Mouse (Mus musculus): Measurements from ENCODE around the gene Cherp. TPM values are rescaled to one million over a fixed set of nuclear protein-coding genes. Genes with fewer than 3 reads are reported as not detected.

Cherp gene
- total and polyA plus RNA-seq, 3 experiments: 21.1 to 106 (median 78.0) TPM

GRCm38 (mm10) chr8:72492622-72493081 lies 17.6 kb upstream of the Cherp start (continued):
- TF ChIP-seq ETS1 (IDR thresholded peaks at IDR 0.05; ENCODE audit: low read depth, low read length) (peak; percentile 79; the same call in 1 of the 2 replicates), ZC3H11A (IDR thresholded peaks at IDR 0.05; ENCODE audit: low read depth, low read length) (no peak; the same call in 1 of the 2 replicates), JUND (IDR thresholded peaks at IDR 0.05; ENCODE audit: low read depth, low read length) (no peak), CTCF (IDR thresholded peaks at IDR 0.05 in 2 of 3, conservative IDR thresholded peaks at IDR 0.05 in 1 of 3; ENCODE audit: control insufficient read depth in 1 of 3, insufficient read depth in 1 of 3, low read depth in 2 of 3, low read length in 3 of 3, poor library complexity in 1 of 3, severe bottlenecking in 1 of 3) (no peak), MAX (IDR thresholded peaks at IDR 0.05; ENCODE audit: low read length) (peak; percentile 77), GABPA (IDR thresholded peaks at IDR 0.05; ENCODE audit: low read depth, low read length) (no peak), POLR2AphosphoS5 (IDR thresholded peaks at IDR 0.05; ENCODE audit: borderline replicate concordance, low read depth, low read length) (no peak), MXI1 (IDR thresholded peaks at IDR 0.05; ENCODE audit: low read depth, low read length) (peak; percentile 90), MAFK (IDR thresholded peaks at IDR 0.05; ENCODE audit: borderline replicate concordance, low read depth, low read length) (no peak), POLR2AphosphoS2 (IDR thresholded peaks at IDR 0.05; ENCODE audit: low read length) (peak; percentile 83), ELF1 (IDR thresholded peaks at IDR 0.05; ENCODE audit: low read depth, low read length) (peak; percentile 90), SIN3A (IDR thresholded peaks at IDR 0.05; ENCODE audit: low read length) (peak; percentile 97), MYB (IDR thresholded peaks at IDR 0.05; ENCODE audit: low read depth, low read length) (no peak), ZNF384 (IDR thresholded peaks at IDR 0.05; ENCODE audit: low read depth, low read length) (no peak)

GRCm38 (mm10) chr8:72491680-72492621 lies 16.9 kb upstream of the Cherp start, which contains the start of gene Slc35e1:
Slc35e1 (minus strand) TSS chr8:72492614.
- peak; percentile 66 for DNase-seq (ENCODE audit: low read depth, low spot score)

More at GRCm38 (mm10) chr8:72491680-72492621, 16.9 kb upstream of the Cherp start, which contains the start of gene Slc35e1:
- peak within 1 kb of the TSS; percentile 83 to 88 for H3K4me3 ChIP-seq (ENCODE audit: control insufficient read depth in 1 of 2, insufficient read depth in 1 of 2, low read depth in 2 of 2, low read length in 2 of 2)
- H3K79me2 ChIP-seq (ENCODE audit: control insufficient read depth, insufficient read depth, low read length, poor library complexity): peaks cover 20% of the 10 kb centered on the region
- H3K36me3 ChIP-seq (ENCODE audit: control insufficient read depth in 1 of 2, insufficient read depth in 2 of 2, low read length in 2 of 2): peaks cover 1 to 9% of the 10 kb centered on the region in 2 experiments; a peak in 3 of 4 replicates
- no peaks in the 10 kb centered on the region for H3K27me3 ChIP-seq (ENCODE audit: control insufficient read depth in 1 of 2, insufficient read depth in 2 of 2, low read length in 2 of 2)
- H3K9ac ChIP-seq (ENCODE audit: control insufficient read depth, low read depth, low read length, poor library complexity, severe bottlenecking): peak within 1 kb of the TSS; percentile 86
- H3K27ac ChIP-seq (ENCODE audit: control insufficient read depth, low read depth, low read length): peak within 1 kb of the TSS; percentile 72
- peaks cover 0 to 12% of the 10 kb centered on the region in 2 experiments; a peak in 2 of 4 replicates for H3K4me1 ChIP-seq (ENCODE audit: control insufficient read depth in 1 of 2, insufficient read depth in 2 of 2, low read length in 2 of 2)
- no peaks in the 10 kb centered on the region for H3K9me3 ChIP-seq (replicated peaks; ENCODE audit: insufficient read depth, low read length)
- TF ChIP-seq NRF1 (IDR thresholded peaks at IDR 0.05; ENCODE audit: insufficient read depth, low read depth, low read length, poor library complexity, severe bottlenecking) (peak; percentile 22; the same call in 1 of the 2 replicates), TCF12 (IDR thresholded peaks at IDR 0.05; ENCODE audit: low read depth, low read length) (no peak), MEF2A (IDR thresholded peaks at IDR 0.05; ENCODE audit: extremely low read depth, insufficient replicate concordance, low read depth, low read length, poor library complexity, severe bottlenecking) (0 out of 2 replicates have a peak, but pooled peaks have one; percentile 13), POLR2A (IDR thresholded peaks at IDR 0.05; ENCODE audit: control insufficient read depth in 1 of 2, insufficient read depth in 1 of 2, low read depth in 1 of 2, low read length in 2 of 2, poor library complexity in 1 of 2) (peak in 1 of 2 experiments; percentile 68; a peak in 2 of 4 replicates), USF1 (IDR thresholded peaks at IDR 0.05; ENCODE audit: low read depth, low read length) (no peak), CHD1 (IDR thresholded peaks at IDR 0.05; ENCODE audit: low read depth, low read length) (no peak), ZMIZ1 (IDR thresholded peaks at IDR 0.05; ENCODE audit: low read depth, low read length) (no peak), UBTF (IDR thresholded peaks at IDR 0.05; ENCODE audit: borderline replicate concordance, insufficient read depth, low read depth, low read length) (no peak), JUND (IDR thresholded peaks at IDR 0.05; ENCODE audit: low read depth, low read length) (no peak), SMC3 (IDR thresholded peaks at IDR 0.05; ENCODE audit: low read depth, low read length) (no peak), MAX (IDR thresholded peaks at IDR 0.05; ENCODE audit: low read length) (0 out of 2 replicates have a peak, but pooled peaks have one; percentile 6), ELF1 (IDR thresholded peaks at IDR 0.05; ENCODE audit: low read depth, low read length) (peak; percentile 50; the same call in 1 of the 2 replicates)

All from MEL (cell line).